Mouse (Mus musculus) right cerebral cortex, postnatal 10 days (tissue): ENCODE results near the gene Lrp1.

Experiments used
- DNase-seq, 2 experiments: peaks; one replicate each; pipeline ENCODE4 v3.0.0; 2021; ENCODE audit warnings: low spot score in 2 of 2

The Lrp1 gene

GRCm38 (mm10) chr10:127615591-127615990 lies 5.4 kb downstream of the Lrp1 start:
- DNase-seq = peak; percentile 82

DNA sequence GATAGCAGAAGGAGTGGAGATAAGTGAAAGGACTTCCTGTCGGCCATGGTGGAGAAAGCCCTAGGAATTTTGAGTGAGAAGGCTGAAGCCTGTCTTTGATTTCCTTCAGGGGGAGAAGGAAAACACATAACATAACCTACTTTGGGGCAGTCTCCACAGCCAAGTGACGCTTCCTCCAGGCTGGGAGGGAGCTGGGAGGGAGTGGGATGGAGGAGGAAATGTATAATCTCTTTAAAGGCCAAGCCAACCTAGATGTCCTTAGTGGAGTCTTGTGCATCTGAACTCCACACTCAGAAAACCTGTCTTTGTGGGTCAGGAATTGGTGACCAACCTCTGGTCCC lies 5.9 kb downstream of the Lrp1 start:
- DNase-seq = no peak

GRCm38 (mm10) chr10:127614236-127615033 lies 6.5 kb downstream of the Lrp1 start:
- peak; percentile 80 to 87 for DNase-seq

GRCm38 (mm10) chr10:127612079-127612775 lies 8.7 kb downstream of the Lrp1 start:
- DNase-seq = no peak

DNA sequence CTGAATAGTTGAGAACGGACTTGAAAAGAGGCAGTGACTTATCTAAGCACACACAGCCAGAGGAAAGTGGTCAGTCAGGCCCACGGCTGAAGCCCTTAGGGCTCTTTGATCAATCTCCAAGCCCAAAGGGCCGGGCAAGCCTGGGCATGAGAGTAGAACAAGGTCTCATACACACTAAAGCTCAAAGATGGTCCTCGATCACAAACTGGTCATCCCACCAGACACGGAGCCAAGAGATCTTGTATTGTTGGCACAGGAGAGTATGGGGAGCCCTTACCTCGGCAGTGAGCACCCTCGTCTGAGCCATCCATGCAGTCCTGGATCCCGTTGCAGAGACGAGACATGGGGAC lies 10.9 kb downstream of the Lrp1 start:
- DNase-seq = no peak

- DNase-seq = no peak
Observed at GRCm38 (mm10) chr10:127609415-127610065, 11.4 kb downstream of the Lrp1 start.

- no peak for DNase-seq
Observed at GRCm38 (mm10) chr10:127607059-127607458, 13.9 kb downstream of the Lrp1 start.

DNA sequence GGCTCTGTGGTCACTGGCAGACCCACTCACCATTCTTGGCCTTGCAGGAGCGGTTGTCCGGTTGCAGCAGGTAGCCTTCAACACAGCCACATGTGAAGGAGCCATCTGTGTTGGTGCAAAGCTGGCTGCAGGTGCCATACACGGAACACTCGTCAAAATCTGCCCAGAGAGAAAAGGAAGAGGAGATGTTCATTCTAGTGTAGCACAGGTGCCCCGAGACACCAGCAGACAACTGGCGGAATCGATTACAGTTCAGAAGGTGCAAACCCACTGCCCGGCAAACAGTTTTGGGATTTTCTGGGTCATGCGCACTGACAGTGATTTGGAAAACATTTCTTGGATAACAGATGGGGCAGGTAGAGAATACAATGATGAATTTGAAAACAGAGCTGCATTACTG lies 15.2 kb downstream of the Lrp1 start:
- DNase-seq = no peak

- DNase-seq = no peak
Observed at GRCm38 (mm10) chr10:127605251-127605547, 15.7 kb downstream of the Lrp1 start.

DNA sequence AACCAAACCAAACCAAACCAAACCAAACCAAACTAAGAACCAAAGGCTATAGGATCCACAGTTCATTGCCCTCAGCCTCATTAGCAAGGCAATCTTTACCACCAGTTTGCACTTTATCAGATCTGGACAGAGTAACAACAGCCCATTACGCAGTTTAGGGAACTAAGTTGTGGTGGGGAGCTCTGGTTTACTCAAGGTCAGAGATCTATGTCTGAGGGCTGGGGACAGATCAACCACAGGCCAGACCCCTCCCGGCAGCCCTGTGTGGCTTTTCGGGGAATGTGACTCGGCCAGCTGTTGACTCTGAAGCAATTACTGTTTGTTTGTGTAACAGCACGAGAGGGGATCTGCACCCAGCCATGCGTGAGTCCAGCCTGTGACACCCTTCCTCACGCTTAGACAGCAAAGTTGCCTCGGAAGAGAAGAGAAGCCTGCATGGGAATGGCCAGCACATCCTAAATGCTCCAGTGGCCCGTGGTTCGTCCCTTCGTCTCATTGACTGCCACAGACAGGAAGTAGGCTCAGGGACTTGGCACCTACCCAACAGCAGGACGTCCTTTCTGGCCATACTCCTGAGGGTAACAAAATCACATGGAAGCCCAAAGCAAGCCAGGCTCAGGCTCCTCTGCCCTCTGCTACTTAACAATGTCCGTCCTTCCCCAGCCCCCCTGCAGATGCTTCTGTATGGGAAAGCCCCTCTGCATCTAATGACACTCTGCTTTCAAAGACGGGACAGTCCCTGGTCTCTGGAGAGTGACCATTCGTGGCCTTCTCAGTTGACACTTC lies 16.3 kb downstream of the Lrp1 start:
- DNase-seq = peak in 1 of 2 experiments; percentile 73

GRCm38 (mm10) chr10:127603437-127604371 lies 17.2 kb downstream of the Lrp1 start:
- DNase-seq = peak in 1 of 2 experiments; percentile 26

- no peak for DNase-seq
Observed at GRCm38 (mm10) chr10:127602194-127602593, 18.8 kb downstream of the Lrp1 start.

DNA sequence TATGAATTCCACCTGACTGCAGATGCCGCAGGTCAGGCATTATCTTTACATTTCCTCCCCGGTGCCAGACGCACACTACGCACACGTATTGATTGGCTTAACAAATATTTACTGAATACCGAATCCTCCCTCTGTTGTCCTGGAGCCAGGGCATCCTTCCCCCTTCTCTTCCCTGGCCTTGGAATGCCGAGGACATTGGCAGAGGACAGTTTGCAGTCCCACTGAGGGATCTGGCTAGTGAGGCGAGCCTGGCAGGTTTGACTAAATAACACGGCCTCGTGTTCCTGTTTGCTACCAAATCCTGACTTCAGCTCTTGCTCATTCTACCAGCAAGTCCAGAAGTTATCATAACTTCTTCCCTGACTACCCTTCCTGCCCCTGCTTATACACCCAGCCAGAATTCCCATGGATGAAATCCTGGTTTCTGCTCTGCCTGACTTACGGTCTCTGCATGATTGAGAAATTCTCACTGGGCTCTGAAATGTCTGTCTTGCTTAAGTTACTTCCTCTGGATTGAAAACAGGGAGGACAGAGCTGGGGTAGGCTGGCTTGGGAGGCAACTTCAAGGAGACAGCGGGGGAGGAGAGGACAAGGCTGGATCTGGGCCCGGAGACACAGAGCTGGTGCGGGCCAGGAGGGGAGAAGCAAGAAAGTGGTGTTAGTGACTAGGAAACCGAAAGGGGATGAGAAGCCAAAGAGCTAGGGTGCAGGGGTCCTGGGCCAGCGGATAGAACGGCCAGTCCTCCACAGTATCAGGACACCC lies 21.0 kb downstream of the Lrp1 start:
- no peak for DNase-seq

GRCm38 (mm10) chr10:127599252-127599651 lies 21.7 kb downstream of the Lrp1 start:
- DNase-seq = no peak

GRCm38 (mm10) chr10:127598607-127599006 lies 22.3 kb downstream of the Lrp1 start:
- DNase-seq = no peak

- DNase-seq = no peak
Observed at GRCm38 (mm10) chr10:127597311-127597901, 23.5 kb downstream of the Lrp1 start.

GRCm38 (mm10) chr10:127596321-127596941 lies 24.5 kb downstream of the Lrp1 start:
- peak; percentile 75 to 77 for DNase-seq

DNA sequence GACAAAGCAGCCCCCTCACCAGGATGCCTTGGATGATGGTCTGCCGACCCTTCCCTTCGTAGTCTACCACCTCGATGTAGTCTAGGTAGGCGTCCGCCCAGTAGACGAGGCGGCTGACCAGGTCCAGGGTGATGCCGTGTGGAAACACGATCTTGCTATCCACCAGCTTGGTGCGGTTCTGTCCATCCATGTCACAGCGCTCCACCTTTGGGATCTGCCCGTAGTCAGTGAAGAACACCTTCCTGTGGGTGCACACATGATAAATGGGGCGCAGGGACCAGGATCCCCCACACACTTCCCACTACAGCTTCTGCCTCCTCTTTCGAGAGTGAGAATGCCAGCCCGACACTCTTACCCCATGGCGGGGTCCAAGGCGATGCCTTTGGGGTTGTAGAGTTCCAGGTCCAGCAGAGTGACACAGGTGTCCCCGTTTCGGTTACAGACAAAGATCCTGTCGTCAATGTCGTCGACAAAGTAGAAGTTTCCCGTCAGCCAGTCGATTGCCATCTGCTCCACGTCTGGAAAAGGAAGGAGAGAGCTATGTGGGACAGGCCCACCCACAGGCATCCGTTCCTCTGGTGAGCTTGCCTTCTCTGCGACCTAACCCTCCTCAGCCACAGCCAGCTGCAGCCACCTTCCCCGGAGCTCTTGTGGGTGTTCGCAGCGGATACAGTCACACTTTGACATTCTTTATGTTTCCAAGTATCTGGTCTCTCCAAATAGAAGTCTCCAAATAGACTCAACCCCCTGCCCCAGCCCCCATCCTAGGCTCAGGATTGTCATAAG lies 25.8 kb downstream of the Lrp1 start:
- no peak for DNase-seq

- DNase-seq = no peak
Observed at GRCm38 (mm10) chr10:127594405-127594804, 26.5 kb downstream of the Lrp1 start.
